In genomic region chr16:20958905-20959304, GRCm38 (mm10) we compare ENCODE assay signal across 8 mouse cellular contexts.
DNase-seq lines count a peak whose midpoint lies in the region; ATAC-seq and TF ChIP-seq lines count a peak whose summit lies in the region.

No protein-coding gene starts in this region.

- DNase-seq in embryonic facial prominence, embryonic 14.5 days (ENCODE audit: low spot score), result peak; percentile 76
- no peak for DNase-seq in embryonic facial prominence, embryonic 10.5 days (ENCODE audit: low spot score)
- DNase-seq in midbrain, postnatal 0 days (ENCODE audit: low spot score), result peak; percentile 62
- DNase-seq in adrenal gland, adult 8-10 months, result no peak

- H3K27ac ChIP-seq in embryonic facial prominence, embryonic 14.5 days (replicated peaks; ENCODE audit: low read depth, low read length), result no peak overlapping the region
- H3K27ac ChIP-seq in embryonic facial prominence, embryonic 10.5 days (replicated peaks), result no peak overlapping the region
- H3K27ac ChIP-seq in midbrain, embryonic 13.5 days, result no peak overlapping the region
- no peak overlapping the region for H3K27ac ChIP-seq in midbrain, embryonic 16.5 days (ENCODE audit: low read length)
- no peak overlapping the region for H3K27ac ChIP-seq in intestine, embryonic 15.5 days
- no peak overlapping the region for H3K27ac ChIP-seq in midbrain, postnatal 0 days (ENCODE audit: low read depth, low read length)

- no peak overlapping the region for H3K4me2 ChIP-seq in embryonic facial prominence, embryonic 14.5 days (ENCODE audit: low read depth, low read length)
- no peak overlapping the region for H3K4me2 ChIP-seq in midbrain, embryonic 13.5 days (replicated peaks)
- no peak overlapping the region; the same call in 1 of the 2 replicates for H3K4me2 ChIP-seq in midbrain, embryonic 16.5 days (ENCODE audit: low read length)
- H3K4me2 ChIP-seq in intestine, embryonic 15.5 days (replicated peaks), result peak overlapping the region; percentile 24; the same call in 1 of the 2 replicates
- H3K4me2 ChIP-seq in midbrain, postnatal 0 days (ENCODE audit: low read depth, low read length, poor library complexity, severe bottlenecking), result no peak overlapping the region

- no peaks in the 10 kb centered on the region for H3K9me3 ChIP-seq in embryonic facial prominence, embryonic 14.5 days (ENCODE audit: control insufficient read depth, low read length)
- H3K9me3 ChIP-seq in embryonic facial prominence, embryonic 10.5 days, result no peaks in the 10 kb centered on the region
- no peaks in the 10 kb centered on the region for H3K9me3 ChIP-seq in midbrain, embryonic 13.5 days
- H3K9me3 ChIP-seq in midbrain, embryonic 16.5 days (replicated peaks; ENCODE audit: control insufficient read depth, low read length, poor library complexity, severe bottlenecking), result no peaks in the 10 kb centered on the region
- H3K9me3 ChIP-seq in intestine, embryonic 15.5 days, result no peaks in the 10 kb centered on the region
- no peaks in the 10 kb centered on the region for H3K9me3 ChIP-seq in midbrain, postnatal 0 days (ENCODE audit: low read length)

- no peak overlapping the region for H3K4me3 ChIP-seq in embryonic facial prominence, embryonic 14.5 days (ENCODE audit: low read depth, low read length)
- no peak overlapping the region for H3K4me3 ChIP-seq in embryonic facial prominence, embryonic 10.5 days
- no peak overlapping the region for H3K4me3 ChIP-seq in midbrain, embryonic 13.5 days (replicated peaks)
- no peak overlapping the region for H3K4me3 ChIP-seq in midbrain, embryonic 16.5 days (ENCODE audit: low read depth, low read length)
- H3K4me3 ChIP-seq in intestine, embryonic 15.5 days (replicated peaks), result no peak overlapping the region
- H3K4me3 ChIP-seq in midbrain, postnatal 0 days (ENCODE audit: low read depth, low read length), result no peak overlapping the region

- H3K27me3 ChIP-seq in embryonic facial prominence, embryonic 14.5 days (replicated peaks; ENCODE audit: control insufficient read depth, insufficient read depth, low read length), result no peaks in the 10 kb centered on the region
- no peaks in the 10 kb centered on the region for H3K27me3 ChIP-seq in embryonic facial prominence, embryonic 10.5 days (replicated peaks; ENCODE audit: low read depth, poor library complexity, severe bottlenecking)
- H3K27me3 ChIP-seq in midbrain, embryonic 13.5 days, result no peaks in the 10 kb centered on the region
- no peaks in the 10 kb centered on the region for H3K27me3 ChIP-seq in midbrain, embryonic 16.5 days (ENCODE audit: control insufficient read depth, insufficient read depth, low read depth, low read length)
- H3K27me3 ChIP-seq in intestine, embryonic 15.5 days (replicated peaks), result no peaks in the 10 kb centered on the region
- no peaks in the 10 kb centered on the region for H3K27me3 ChIP-seq in midbrain, postnatal 0 days (ENCODE audit: insufficient read depth, low read length)

- peak; percentile 76 for ATAC-seq in embryonic facial prominence, embryonic 14.5 days (ENCODE audit: low read depth)
- ATAC-seq in midbrain, embryonic 13.5 days, result peak; percentile 55; the same call in 1 of the 2 replicates
- ATAC-seq in midbrain, embryonic 16.5 days, result no peak
- ATAC-seq in intestine, embryonic 15.5 days, result no peak
- ATAC-seq in midbrain, postnatal 0 days (ENCODE audit: low FRiP score), result no peak
- ATAC-seq in megakaryocyte progenitor cell, adult 5-6 weeks (replicated peaks; ENCODE audit: poor library complexity), result no peak

- 62% methylated on average over 10 of the region's 10 CpGs for WGBS in embryonic facial prominence, embryonic 14.5 days
- WGBS in embryonic facial prominence, embryonic 10.5 days, result 87% methylated on average over 10 of the region's 10 CpGs
- WGBS in midbrain, embryonic 13.5 days, result 72% methylated on average over 10 of the region's 10 CpGs
- 62% methylated on average over 10 of the region's 10 CpGs for WGBS in midbrain, embryonic 16.5 days
- 41% methylated on average over 10 of the region's 10 CpGs for WGBS in intestine, embryonic 15.5 days
- 63% methylated on average over 10 of the region's 10 CpGs for WGBS in midbrain, postnatal 0 days

- no peak for TF ChIP-seq CTCF in midbrain, postnatal 0 days (IDR thresholded peaks at IDR 0.05)

- H3K36me3 ChIP-seq in embryonic facial prominence, embryonic 14.5 days (ENCODE audit: control insufficient read depth, insufficient read depth, low read length), result no peaks in the 10 kb centered on the region
- no peaks in the 10 kb centered on the region for H3K36me3 ChIP-seq in embryonic facial prominence, embryonic 10.5 days (replicated peaks)
- H3K36me3 ChIP-seq in midbrain, embryonic 13.5 days, result no peaks in the 10 kb centered on the region
- no peaks in the 10 kb centered on the region for H3K36me3 ChIP-seq in midbrain, embryonic 16.5 days (ENCODE audit: control insufficient read depth, insufficient read depth, low read length)
- no peaks in the 10 kb centered on the region for H3K36me3 ChIP-seq in intestine, embryonic 15.5 days
- H3K36me3 ChIP-seq in midbrain, postnatal 0 days (ENCODE audit: insufficient read depth, low read length), result no peaks in the 10 kb centered on the region

- H3K9ac ChIP-seq in embryonic facial prominence, embryonic 14.5 days (ENCODE audit: low read depth, low read length), result no peak overlapping the region
- H3K9ac ChIP-seq in midbrain, embryonic 13.5 days (replicated peaks), result no peak overlapping the region
- H3K9ac ChIP-seq in midbrain, embryonic 16.5 days (ENCODE audit: low read depth, low read length), result no peak overlapping the region
- H3K9ac ChIP-seq in intestine, embryonic 15.5 days, result no peak overlapping the region
- H3K9ac ChIP-seq in midbrain, postnatal 0 days (replicated peaks; ENCODE audit: low read length, poor library complexity, severe bottlenecking), result no peak overlapping the region

- no peaks in the 10 kb centered on the region for H3K4me1 ChIP-seq in embryonic facial prominence, embryonic 14.5 days (ENCODE audit: control insufficient read depth, insufficient read depth, low read length)
- H3K4me1 ChIP-seq in embryonic facial prominence, embryonic 10.5 days, result no peaks in the 10 kb centered on the region
- no peaks in the 10 kb centered on the region for H3K4me1 ChIP-seq in midbrain, embryonic 13.5 days (replicated peaks)
- no peaks in the 10 kb centered on the region for H3K4me1 ChIP-seq in midbrain, embryonic 16.5 days (ENCODE audit: control insufficient read depth, insufficient read depth, low read length)
- H3K4me1 ChIP-seq in intestine, embryonic 15.5 days (replicated peaks), result 0 out of 2 replicates have a peak, but pooled peaks cover 5% of the 10 kb centered on the region
- no peaks in the 10 kb centered on the region for H3K4me1 ChIP-seq in midbrain, postnatal 0 days (ENCODE audit: insufficient read depth, low read length)

Comparison
In these comparisons a context has a peak if more than half of its experiments do, and no peak if none do; other contexts are left out.
1. ATAC-seq: peak in embryonic facial prominence, embryonic 14.5 days (single experiment) and midbrain, embryonic 13.5 days (single experiment); none in midbrain, embryonic 16.5 days (single experiment), intestine, embryonic 15.5 days (single experiment), midbrain, postnatal 0 days (single experiment) and megakaryocyte progenitor cell, adult 5-6 weeks (single experiment).
2. DNase-seq: peak in embryonic facial prominence, embryonic 14.5 days (single experiment) and midbrain, postnatal 0 days (single experiment); none in embryonic facial prominence, embryonic 10.5 days (single experiment) and adrenal gland, adult 8-10 months (single experiment).